ENCODE assay signal across 8 mouse cellular contexts in the genomic region with DNA sequence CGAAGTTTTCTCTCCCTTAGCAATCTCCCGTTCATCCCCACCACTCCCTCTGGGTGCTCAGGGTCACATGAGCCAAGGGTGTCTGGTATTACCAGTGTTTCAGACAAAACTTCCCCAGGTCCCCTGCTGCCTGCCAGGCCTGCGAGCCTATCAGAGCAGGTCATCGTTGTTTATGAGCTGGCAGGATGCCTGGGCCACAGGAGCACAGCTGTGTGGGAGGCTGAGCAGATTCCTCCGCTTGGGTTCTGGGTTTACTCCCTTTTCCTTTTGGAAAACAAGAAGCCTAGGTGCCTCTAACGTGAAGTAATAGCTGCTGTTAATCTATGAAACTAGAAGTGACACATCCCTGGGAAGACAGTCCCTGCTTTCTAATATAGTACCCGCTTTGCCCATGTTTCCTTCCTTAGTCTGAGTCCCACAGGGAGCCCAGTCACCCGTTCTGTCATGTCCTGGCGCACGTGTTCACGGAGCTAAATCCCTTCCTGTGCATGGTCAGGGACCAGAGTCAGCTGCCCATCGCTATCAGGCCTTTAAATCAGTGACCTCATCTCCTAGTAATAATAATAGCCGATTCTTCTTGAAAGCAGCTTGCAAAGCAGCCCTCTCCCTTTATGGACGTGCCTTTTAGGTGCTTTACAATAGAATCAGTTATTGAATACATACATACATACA. TPM values are rescaled to one million over a fixed set of nuclear protein-coding genes. Genes with fewer than 3 reads are reported as not detected.
DNase-seq lines count a peak whose midpoint lies in the region; ATAC-seq lines count a peak whose summit lies in the region.

No protein-coding gene starts in this region.

- no peak for ATAC-seq in forebrain, embryonic 14.5 days
- no peak; the same call in 1 of the 2 replicates for ATAC-seq in forebrain, embryonic 15.5 days (replicated peaks)
- peak; percentile 87 for ATAC-seq in kidney, embryonic 14.5 days (ENCODE audit: low FRiP score, low TSS enrichment)
- ATAC-seq in midbrain, embryonic 13.5 days = peak; percentile 67; the same call in 1 of the 2 replicates

- no peak overlapping the region for H3K9ac ChIP-seq in forebrain, embryonic 14.5 days (ENCODE audit: low read length)
- H3K9ac ChIP-seq in forebrain, embryonic 15.5 days (replicated peaks) = no peak overlapping the region
- H3K9ac ChIP-seq in kidney, embryonic 14.5 days (ENCODE audit: low read depth, low read length) = no peak overlapping the region
- no peak overlapping the region for H3K9ac ChIP-seq in midbrain, embryonic 13.5 days (replicated peaks)

- H3K9me3 ChIP-seq in forebrain, embryonic 14.5 days (replicated peaks; ENCODE audit: control insufficient read depth, low read length) = no peaks in the 10 kb centered on the region
- H3K9me3 ChIP-seq in forebrain, embryonic 15.5 days = no peaks in the 10 kb centered on the region
- no peaks in the 10 kb centered on the region for H3K9me3 ChIP-seq in heart, embryonic 10.5 days
- no peaks in the 10 kb centered on the region for H3K9me3 ChIP-seq in kidney, embryonic 14.5 days (ENCODE audit: control insufficient read depth, low read length)
- no peaks in the 10 kb centered on the region for H3K9me3 ChIP-seq in midbrain, embryonic 13.5 days

- H3K36me3 ChIP-seq in forebrain, embryonic 14.5 days (ENCODE audit: control insufficient read depth, insufficient read depth, low read length) = no peaks in the 10 kb centered on the region
- H3K36me3 ChIP-seq in forebrain, embryonic 15.5 days = no peaks in the 10 kb centered on the region
- H3K36me3 ChIP-seq in heart, embryonic 10.5 days = no peaks in the 10 kb centered on the region
- no peaks in the 10 kb centered on the region for H3K36me3 ChIP-seq in kidney, embryonic 14.5 days (ENCODE audit: control insufficient read depth, insufficient read depth, low read length)
- H3K36me3 ChIP-seq in midbrain, embryonic 13.5 days = 0 out of 2 replicates have a peak, but pooled peaks cover 8% of the 10 kb centered on the region

- no peak overlapping the region for H3K27ac ChIP-seq in forebrain, embryonic 14.5 days (ENCODE audit: low read depth, low read length)
- H3K27ac ChIP-seq in forebrain, embryonic 15.5 days (replicated peaks) = no peak overlapping the region
- peak overlapping the region; percentile 57; the same call in 1 of the 2 replicates for H3K27ac ChIP-seq in heart, embryonic 10.5 days
- H3K27ac ChIP-seq in kidney, embryonic 14.5 days (ENCODE audit: low read depth, low read length) = peak overlapping the region; percentile 67
- no peak overlapping the region for H3K27ac ChIP-seq in midbrain, embryonic 13.5 days

- 50% methylated on average over 14 of the region's 14 CpGs for WGBS in forebrain, embryonic 14.5 days
- 52% methylated on average over 14 of the region's 14 CpGs for WGBS in forebrain, embryonic 15.5 days
- WGBS in heart, embryonic 10.5 days = 32% methylated on average over 14 of the region's 14 CpGs
- WGBS in kidney, embryonic 14.5 days = 11% methylated on average over 14 of the region's 14 CpGs
- 52% methylated on average over 14 of the region's 14 CpGs for WGBS in midbrain, embryonic 13.5 days

- H3K4me3 ChIP-seq in forebrain, embryonic 14.5 days (ENCODE audit: low read depth, low read length) = no peak overlapping the region
- no peak overlapping the region for H3K4me3 ChIP-seq in forebrain, embryonic 15.5 days
- no peak overlapping the region for H3K4me3 ChIP-seq in heart, embryonic 10.5 days
- no peak overlapping the region for H3K4me3 ChIP-seq in kidney, embryonic 14.5 days (ENCODE audit: low read length)
- H3K4me3 ChIP-seq in midbrain, embryonic 13.5 days (replicated peaks) = no peak overlapping the region

- no peaks in the 10 kb centered on the region; the same call in 1 of the 2 replicates for H3K4me1 ChIP-seq in forebrain, embryonic 14.5 days (ENCODE audit: control insufficient read depth, insufficient read depth, low read length)
- H3K4me1 ChIP-seq in forebrain, embryonic 15.5 days = peaks cover 7% of the 10 kb centered on the region; the same call in 1 of the 2 replicates
- peaks cover 25% of the 10 kb centered on the region for H3K4me1 ChIP-seq in heart, embryonic 10.5 days
- peaks cover 14% of the 10 kb centered on the region for H3K4me1 ChIP-seq in kidney, embryonic 14.5 days (ENCODE audit: control insufficient read depth, insufficient read depth, low read length)
- peaks cover 11% of the 10 kb centered on the region for H3K4me1 ChIP-seq in midbrain, embryonic 13.5 days (replicated peaks)

- no peaks in the 10 kb centered on the region for H3K27me3 ChIP-seq in forebrain, embryonic 14.5 days (replicated peaks; ENCODE audit: control insufficient read depth, insufficient read depth, low read length)
- H3K27me3 ChIP-seq in forebrain, embryonic 15.5 days = no peaks in the 10 kb centered on the region
- H3K27me3 ChIP-seq in heart, embryonic 10.5 days (ENCODE audit: insufficient read depth, poor library complexity, severe bottlenecking) = no peaks in the 10 kb centered on the region
- no peaks in the 10 kb centered on the region for H3K27me3 ChIP-seq in kidney, embryonic 14.5 days (ENCODE audit: control insufficient read depth, insufficient read depth, low read length)
- H3K27me3 ChIP-seq in midbrain, embryonic 13.5 days = no peaks in the 10 kb centered on the region

- DNase-seq in forebrain, embryonic 14.5 days (ENCODE audit: low spot score) = peak; percentile 62
- peak; percentile 37 to 45 for DNase-seq in cerebellum, postnatal 36 days
- no peak for DNase-seq in heart, embryonic 10.5 days (ENCODE audit: low spot score)
- DNase-seq in frontal cortex, adult 2 months (ENCODE audit: extremely low spot score in 1 of 2, low spot score in 1 of 2) = no peak
- no peak for DNase-seq in spleen, postnatal 14 days (ENCODE audit: low spot score in 2 of 2)

- no peak overlapping the region for H3K4me2 ChIP-seq in forebrain, embryonic 14.5 days (ENCODE audit: low read length)
- H3K4me2 ChIP-seq in forebrain, embryonic 15.5 days (replicated peaks) = no peak overlapping the region
- H3K4me2 ChIP-seq in kidney, embryonic 14.5 days (replicated peaks; ENCODE audit: low read depth, low read length) = peak overlapping the region; percentile 24; the same call in 1 of the 2 replicates
- H3K4me2 ChIP-seq in midbrain, embryonic 13.5 days (replicated peaks) = no peak overlapping the region

RNA-seq across cellular contexts. Expression of gene Map3k4, which starts 9.4 kb away (rescaled TPM):
- polyA plus RNA-seq in forebrain, embryonic 14.5 days (2014; fragmentation: Nextera tagmentation; extraction: Ambion mirVana) = 25.3 and 29.2 TPM in 2 replicates
- polyA plus RNA-seq in forebrain, embryonic 15.5 days (2015; fragmentation: Nextera tagmentation; extraction: Ambion mirVana) = 37.4 and 47.3 TPM in 2 replicates
- polyA plus RNA-seq in heart, embryonic 10.5 days (2016; fragmentation: Nextera tagmentation; extraction: Ambion mirVana) = 40.2 and 52.2 TPM in 2 replicates
- 46.4 and 53.0 TPM in 2 replicates for polyA plus RNA-seq in kidney, embryonic 14.5 days (2014; fragmentation: Nextera tagmentation; extraction: Ambion mirVana)
- 43.8 and 48.5 TPM in 2 replicates for polyA plus RNA-seq in midbrain, embryonic 13.5 days (2015; fragmentation: Nextera tagmentation; extraction: Ambion mirVana)
- 25.7 and 29.0 TPM in 2 replicates for polyA plus RNA-seq in frontal cortex, adult 2 months (2012; rRNA removed)

RNA-seq across cellular contexts. Expression of gene Plg, which starts 50.4 kb away (rescaled TPM):
- not detected in 2 replicates for polyA plus RNA-seq in forebrain, embryonic 14.5 days (2014; fragmentation: Nextera tagmentation; extraction: Ambion mirVana)
- 0.23 TPM in 1 of 2 replicates, not detected in the other for polyA plus RNA-seq in forebrain, embryonic 15.5 days (2015; fragmentation: Nextera tagmentation; extraction: Ambion mirVana)
- polyA plus RNA-seq in heart, embryonic 10.5 days (2016; fragmentation: Nextera tagmentation; extraction: Ambion mirVana) = 0.63 and 19.7 TPM in 2 replicates
- polyA plus RNA-seq in kidney, embryonic 14.5 days (2014; fragmentation: Nextera tagmentation; extraction: Ambion mirVana) = not detected in 2 replicates
- polyA plus RNA-seq in midbrain, embryonic 13.5 days (2015; fragmentation: Nextera tagmentation; extraction: Ambion mirVana) = 0.17 TPM in 1 of 2 replicates, not detected in the other
- 0.11 and 0.24 TPM in 2 replicates for polyA plus RNA-seq in frontal cortex, adult 2 months (2012; rRNA removed)

Comparison
In these comparisons a context has a peak if more than half of its experiments do, and no peak if none do; other contexts are left out.
1. ATAC-seq: peak in kidney, embryonic 14.5 days (single experiment) and midbrain, embryonic 13.5 days (single experiment); none in forebrain, embryonic 14.5 days (single experiment) and forebrain, embryonic 15.5 days (single experiment).
2. DNase-seq: peak in forebrain, embryonic 14.5 days (single experiment) and cerebellum, postnatal 36 days (2 of 2); none in heart, embryonic 10.5 days (single experiment), frontal cortex, adult 2 months (0 of 2) and spleen, postnatal 14 days (0 of 2).
3. H3K27ac ChIP-seq: peak in heart, embryonic 10.5 days (single experiment) and kidney, embryonic 14.5 days (single experiment); none in forebrain, embryonic 14.5 days (single experiment), forebrain, embryonic 15.5 days (single experiment) and midbrain, embryonic 13.5 days (single experiment).